Mouse (Mus musculus) inflammation-experienced regulatory T-cells, adult 6 months (primary cell): ENCODE measurements around the gene Ccr9. TPM values are rescaled to one million over a fixed set of nuclear protein-coding genes. Genes with fewer than 3 reads are reported as not detected.
"Not testable (repeated sequence)": the region's sequence is repeated elsewhere in the genome, so short reads cannot be mapped to it uniquely, and the experiment has no call there.

Source experiments
- ATAC-seq: one replicate; pipeline ENCODE4 v1.8.0; 2017
- polyA plus RNA-seq, 3 experiments: library from polyadenylated mRNA; unstranded; fragments of 100-300 nt; shearing (Covaris generic); gene quantifications; one replicate each; pipeline ENCODE4 v1.2.1; 2017

Gene Ccr9
- polyA plus RNA-seq, 3 experiments from 2014 or later, result 5.2 to 42.3 (median 34.9) TPM

GRCm38 (mm10) chr9:123717186-123718008, 39.2 kb downstream of the Ccr9 start, which contains the start of gene Lztfl1:
Gene Lztfl1 (minus strand): TSS chr9:123717697.
- ATAC-seq, result peak; percentile 98

GRCm38 (mm10) chr9:123722737-123723493, 44.7 kb downstream of the Ccr9 start:
- ATAC-seq, result peak; percentile 74

- ATAC-seq, result no peak
Measured at GRCm38 (mm10) chr9:123731271-123731670, 53.0 kb downstream of the Ccr9 start.

GRCm38 (mm10) chr9:123734133-123734532, 55.9 kb downstream of the Ccr9 start:
- ATAC-seq, result no peak

- peak; percentile 56 for ATAC-seq
Measured at GRCm38 (mm10) chr9:123740799-123741198, 62.6 kb downstream of the Ccr9 start.

- ATAC-seq, result not testable (repeated sequence)
Measured at GRCm38 (mm10) chr9:123749687-123750086, 71.4 kb downstream of the Ccr9 start.

- peak; percentile 90 for ATAC-seq
Measured at GRCm38 (mm10) chr9:123754333-123754732, 76.1 kb downstream of the Ccr9 start.

- no peak for ATAC-seq
Measured at GRCm38 (mm10) chr9:123756752-123757151, 78.5 kb downstream of the Ccr9 start.

- no peak for ATAC-seq
Measured at GRCm38 (mm10) chr9:123757326-123757725, 79.1 kb downstream of the Ccr9 start.

- no peak for ATAC-seq
Measured at GRCm38 (mm10) chr9:123758156-123758555, 79.9 kb downstream of the Ccr9 start.

GRCm38 (mm10) chr9:123758645-123759044, 80.4 kb downstream of the Ccr9 start:
- ATAC-seq, result peak; percentile 20

GRCm38 (mm10) chr9:123760806-123761205, 82.6 kb downstream of the Ccr9 start:
- ATAC-seq, result peak; percentile 20

- ATAC-seq, result no peak
Measured at GRCm38 (mm10) chr9:123762886-123763285, 84.6 kb downstream of the Ccr9 start.

- no peak for ATAC-seq
Measured at GRCm38 (mm10) chr9:123763771-123764170, 85.5 kb downstream of the Ccr9 start.

- ATAC-seq, result no peak
Measured at GRCm38 (mm10) chr9:123766996-123767395, 88.8 kb downstream of the Ccr9 start.

GRCm38 (mm10) chr9:123768443-123768842, 90.2 kb downstream of the Ccr9 start:
- ATAC-seq, result no peak

GRCm38 (mm10) chr9:123769532-123769931, 91.3 kb downstream of the Ccr9 start:
- no peak for ATAC-seq

GRCm38 (mm10) chr9:123773299-123773698, 95.1 kb downstream of the Ccr9 start:
- ATAC-seq, result not testable (repeated sequence)

GRCm38 (mm10) chr9:123788855-123789529, 110.8 kb downstream of the Ccr9 start:
- ATAC-seq, result no peak

- peak; percentile 77 for ATAC-seq
Measured at GRCm38 (mm10) chr9:123796174-123796573, 117.9 kb downstream of the Ccr9 start.

- ATAC-seq, result no peak
Measured at GRCm38 (mm10) chr9:123801527-123801926, 123.3 kb downstream of the Ccr9 start.

- ATAC-seq, result no peak
Measured at GRCm38 (mm10) chr9:123802421-123802820, 124.2 kb downstream of the Ccr9 start.

- no peak for ATAC-seq
Measured at GRCm38 (mm10) chr9:123802896-123803295, 124.7 kb downstream of the Ccr9 start.
